Mouse (Mus musculus) common myeloid progenitor, adult 5-6 weeks (primary cell): ENCODE measurements around the gene Ctso. TPM values are rescaled to one million over a fixed set of nuclear protein-coding genes. Genes with fewer than 3 reads are reported as not detected.

Experiments
- ATAC-seq: replicated peaks from 2 replicates; pipeline ENCODE4 v1.8.0; 2016; ENCODE audit warnings: low read depth, mild to moderate bottlenecking, moderate TSS enrichment, inconsistent platforms; ENCODE audit not compliant: poor library complexity, severe bottlenecking
- total RNA-seq: library from RNA; stranded (forward); fragments of 200-1000, 187-1606 nt; gene quantifications from 2 replicates; pipeline ENCODE4 v1.2.3, GENCODE M21; 2017

Ctso gene
- total RNA-seq, 1 experiment from 2014 or later: 15.6 TPM

GRCm38 (mm10) chr3:81949048-81949447, 16.6 kb downstream of the Ctso start:
- ATAC-seq: peak; percentile 72

DNA sequence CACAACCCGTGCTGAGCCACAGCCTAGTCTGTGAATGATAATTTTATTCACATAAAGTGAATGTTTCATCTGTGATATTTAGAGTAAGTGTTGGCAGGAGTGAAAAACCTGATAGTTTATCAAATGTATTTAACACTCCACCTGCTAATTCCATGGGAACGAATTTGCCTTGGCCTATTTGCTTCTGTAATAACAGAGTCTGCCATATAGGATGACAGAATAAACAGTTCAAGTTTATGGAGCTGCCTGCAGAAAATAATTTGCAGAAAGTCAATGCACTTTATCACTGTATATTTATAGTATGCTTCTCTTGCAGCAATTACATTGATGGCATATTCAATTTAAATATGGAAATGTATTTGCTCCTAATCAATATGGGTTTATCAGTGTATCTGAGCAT, 19.4 kb downstream of the Ctso start:
- no peak for ATAC-seq

DNA sequence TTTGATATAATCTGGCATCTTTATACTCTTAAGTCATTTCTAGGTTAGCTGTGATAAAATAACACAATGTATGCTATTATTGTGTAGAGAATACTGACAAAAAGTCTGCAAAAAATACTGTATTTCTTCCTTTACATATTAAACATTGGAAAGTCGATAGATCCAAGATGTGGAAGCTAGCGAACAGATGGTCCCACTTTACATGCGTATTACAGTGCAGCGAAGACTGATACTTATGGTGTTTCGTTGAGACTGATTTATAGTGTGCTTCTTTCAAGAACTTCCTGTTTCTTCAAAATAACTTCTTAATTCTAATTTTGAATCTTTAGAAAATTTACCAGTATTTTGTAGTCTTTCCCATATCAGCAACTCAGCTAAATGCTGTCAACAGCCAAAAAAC, 25.1 kb downstream of the Ctso start:
- no peak for ATAC-seq

DNA sequence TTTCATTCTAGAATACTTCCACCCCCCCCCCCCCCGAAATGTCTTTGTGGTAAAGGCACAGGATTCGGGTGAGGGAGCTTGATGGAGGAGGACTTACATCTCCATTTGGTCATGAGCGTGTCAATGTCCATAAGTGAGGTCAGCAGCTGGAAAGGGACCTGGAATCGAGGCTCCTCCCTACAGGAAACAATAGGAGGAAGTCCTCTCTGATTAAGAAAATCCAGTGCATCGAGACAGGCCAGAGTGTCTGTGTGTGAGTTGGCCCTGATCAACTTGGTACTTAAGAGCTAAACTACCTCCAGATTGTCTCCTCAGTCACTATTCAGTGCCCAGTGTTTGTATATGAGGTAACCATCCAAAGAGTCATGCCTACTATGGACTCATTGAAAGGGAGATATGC, 28.9 kb downstream of the Ctso start:
- ATAC-seq: no peak

DNA sequence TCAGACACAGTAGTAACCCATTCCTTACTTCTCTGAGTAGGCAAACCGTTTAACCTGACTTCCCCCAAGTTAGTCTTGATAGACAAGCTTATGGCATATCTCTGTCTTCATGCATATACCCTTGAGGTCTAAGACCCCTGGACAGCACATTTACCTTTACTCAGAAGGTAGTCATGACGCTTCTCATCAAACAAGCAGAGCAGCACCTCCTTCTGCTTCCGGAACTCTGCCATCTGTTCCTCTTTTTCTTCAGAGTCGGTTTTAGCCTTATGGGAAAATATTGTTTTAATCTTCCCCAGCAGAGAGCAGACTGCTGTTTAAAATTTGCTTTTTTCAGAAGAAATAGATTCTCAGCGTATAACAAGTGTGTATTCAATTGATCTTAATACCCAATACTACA, 31.4 kb downstream of the Ctso start:
- ATAC-seq: peak; percentile 90

- ATAC-seq: no peak
Observed at GRCm38 (mm10) chr3:81964596-81964995, 32.2 kb downstream of the Ctso start.

- no peak for ATAC-seq
Observed at GRCm38 (mm10) chr3:81975607-81976006, 43.2 kb downstream of the Ctso start.

DNA sequence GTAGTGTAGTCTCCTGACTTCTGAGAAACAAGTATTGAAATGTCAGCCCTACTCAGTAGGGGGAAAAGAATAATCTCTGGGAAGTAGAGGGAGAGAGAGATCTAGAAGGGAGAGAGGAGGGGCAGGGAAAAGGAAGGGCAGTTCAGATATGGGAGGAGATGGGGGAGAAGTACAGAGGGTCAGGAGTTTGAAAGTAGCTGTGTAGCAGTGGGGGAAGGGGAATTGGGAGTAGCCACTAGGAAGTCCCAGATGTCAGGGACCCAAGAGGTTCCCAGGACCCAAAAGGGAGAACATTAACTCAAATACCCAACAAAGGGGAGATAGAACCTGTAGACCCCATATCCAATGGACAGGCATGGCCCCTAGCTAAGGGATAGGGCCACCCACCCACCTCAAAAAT, 43.7 kb downstream of the Ctso start, which contains the start of gene Tdo2:
TSS of gene Tdo2 (minus strand) at position 101 of the 400 bp plus-strand sequence.
- ATAC-seq: no peak

DNA sequence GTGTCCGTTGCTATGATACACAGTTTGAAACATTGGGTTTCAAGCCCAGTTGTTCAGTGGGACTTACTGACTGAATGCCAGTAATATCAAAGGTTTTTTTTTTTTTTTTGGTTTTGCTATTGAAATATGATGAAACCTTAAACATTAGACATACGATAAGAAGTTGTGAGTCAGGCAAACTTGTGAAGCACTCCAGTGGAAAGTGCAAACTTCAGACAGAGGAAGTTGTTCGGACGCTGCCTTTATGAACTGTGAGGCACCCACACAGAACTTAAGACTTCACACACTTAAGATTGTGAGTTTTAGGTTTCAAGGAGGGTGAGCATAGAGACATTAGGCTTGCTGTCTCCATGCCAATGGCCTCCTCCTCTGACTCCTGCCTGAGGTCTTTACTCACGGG, 49.2 kb downstream of the Ctso start:
- ATAC-seq: no peak

DNA sequence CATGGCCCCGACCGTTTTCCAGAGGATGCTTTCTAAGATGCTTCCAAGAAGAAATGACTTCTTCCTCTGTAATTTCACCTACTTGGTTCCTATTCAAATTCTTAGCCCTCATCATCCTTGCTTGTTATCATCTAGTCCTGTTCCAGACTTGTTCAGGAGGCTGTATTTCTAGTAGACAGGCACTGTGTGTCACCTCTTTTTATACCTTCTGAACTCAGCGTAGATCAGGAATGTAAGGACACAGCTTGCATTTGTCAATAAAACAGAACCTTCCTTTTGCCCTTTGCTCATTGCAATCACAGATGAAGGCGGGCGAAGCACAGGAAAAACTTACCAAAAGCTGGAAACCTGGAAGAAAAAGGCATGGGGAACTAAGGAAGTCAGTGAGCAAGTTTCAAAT, 49.6 kb downstream of the Ctso start, which contains the start of gene Asic5:
TSS of gene Asic5 (plus strand) at position 301 of the 400 bp plus-strand sequence.
- no peak for ATAC-seq

GRCm38 (mm10) chr3:81983120-81983895, 50.9 kb downstream of the Ctso start:
- ATAC-seq: no peak; the same call in 1 of the 2 replicates

DNA sequence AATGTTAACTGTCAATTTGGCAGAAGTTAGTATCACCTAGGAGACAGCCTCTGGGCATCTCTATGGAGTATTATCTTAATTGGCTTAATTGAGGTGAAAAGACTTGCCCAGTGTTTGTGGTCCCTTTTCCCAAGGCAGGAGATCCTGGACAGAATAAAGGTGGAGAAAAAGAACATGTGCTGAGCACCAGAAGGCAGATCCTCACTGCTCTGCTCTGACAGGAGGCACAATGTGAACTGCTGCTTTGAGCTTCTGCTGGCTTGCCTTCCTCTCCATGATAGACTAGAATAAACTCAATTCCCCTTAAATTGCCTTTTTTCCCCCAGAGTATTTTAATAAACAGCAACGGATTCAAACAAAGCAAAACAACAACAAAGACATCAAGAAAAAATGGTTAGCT, 52.7 kb downstream of the Ctso start:
- ATAC-seq: no peak

GRCm38 (mm10) chr3:81986103-81986502, 53.7 kb downstream of the Ctso start:
- ATAC-seq: no peak

- no peak for ATAC-seq
Observed at GRCm38 (mm10) chr3:81987628-81988027, 55.2 kb downstream of the Ctso start.

- ATAC-seq: peak; percentile 85
Observed at GRCm38 (mm10) chr3:81989692-81990141, 57.3 kb downstream of the Ctso start.

GRCm38 (mm10) chr3:81990531-81990930, 58.1 kb downstream of the Ctso start:
- ATAC-seq: no peak

DNA sequence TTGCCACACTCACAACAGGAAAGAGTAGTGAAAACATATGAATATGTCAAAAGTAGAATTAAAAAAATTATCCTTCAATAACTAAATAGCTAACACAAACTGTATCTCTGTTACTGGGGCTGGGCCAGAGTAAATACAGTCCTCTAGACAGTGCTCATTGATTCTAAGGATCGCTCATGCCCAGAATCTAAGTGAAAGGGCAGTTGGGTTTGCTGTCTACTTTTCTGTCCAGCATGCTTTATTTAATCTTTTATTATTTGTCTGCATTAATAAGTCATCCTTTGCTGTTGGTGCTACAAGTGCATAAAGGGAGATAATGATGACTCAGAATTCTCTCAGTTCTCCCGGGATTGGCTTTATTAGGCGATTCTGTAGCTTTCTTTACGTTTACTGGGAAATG, 63.0 kb downstream of the Ctso start:
- ATAC-seq: no peak

GRCm38 (mm10) chr3:81995988-81996387, 63.6 kb downstream of the Ctso start:
- ATAC-seq: peak; percentile 92
